Mouse (Mus musculus): ENCODE measurements around the gene Vmn1r169. TPM values are rescaled to one million over a fixed set of nuclear protein-coding genes. Genes with fewer than 3 reads are reported as not detected.
"Not testable (repeated sequence)": the region's sequence is repeated elsewhere in the genome, so short reads cannot be mapped to it uniquely, and the experiment has no call there.

Vmn1r169 gene
- not detected for polyA plus RNA-seq (2017; shearing (Covaris generic))

GRCm38 (mm10) chr7:23575226-23575625 lies at the start of gene Vmn1r169:
Gene Vmn1r169, plus strand, starts transcription at chr7:23575526.
- ATAC-seq = not testable (repeated sequence)

- not testable (repeated sequence) for ATAC-seq
Measured at GRCm38 (mm10) chr7:23539432-23539831, 35.9 kb upstream of the Vmn1r169 start, which contains the start of gene Vmn1r168. Gene Vmn1r168, plus strand, starts transcription at chr7:23539732.

GRCm38 (mm10) chr7:23605875-23606274 lies 30.5 kb downstream of the Vmn1r169 start, which contains the start of gene Vmn1r170:
Gene Vmn1r170, plus strand, starts transcription at chr7:23606175.
- not testable (repeated sequence) for ATAC-seq

Other genes starting within 250 kb of the Vmn1r169 start
- not detected for gene Nlrp5, start 189.6 kb upstream of the Vmn1r169 start, polyA plus RNA-seq (2017; shearing (Covaris generic))
- gene Vmn1r167, start 68.3 kb upstream of the Vmn1r169 start, polyA plus RNA-seq (2017; shearing (Covaris generic)) = not detected
- not detected for gene Vmn1r168, start 35.8 kb upstream of the Vmn1r169 start, polyA plus RNA-seq (2017; shearing (Covaris generic))
- not detected for gene Vmn1r170, start 30.6 kb downstream of the Vmn1r169 start, polyA plus RNA-seq (2017; shearing (Covaris generic))
- gene Vmn1r171, start 55.2 kb downstream of the Vmn1r169 start, polyA plus RNA-seq (2017; shearing (Covaris generic)) = not detected
- not detected for gene Vmn1r172, start 82.8 kb downstream of the Vmn1r169 start, polyA plus RNA-seq (2017; shearing (Covaris generic))
- under 1 TPM in 1 of 2 experiments, not detected in 1; 0.08 TPM for gene Vmn1r173, start 125.2 kb downstream of the Vmn1r169 start, polyA plus RNA-seq (2017; shearing (Covaris generic))
- gene Vmn1r174, start 176.7 kb downstream of the Vmn1r169 start, polyA plus RNA-seq (2017; shearing (Covaris generic)) = not detected
- gene Vmn1r175, start 235.1 kb downstream of the Vmn1r169 start, polyA plus RNA-seq (2017; shearing (Covaris generic)) = not detected